Mouse (Mus musculus): ENCODE data around the gene Gtsf1l. TPM values are rescaled to one million over a fixed set of nuclear protein-coding genes. Genes with fewer than 3 reads are reported as not detected.

The Gtsf1l gene
- polyA plus RNA-seq (2017; shearing (Covaris generic)) = not detected

DNA sequence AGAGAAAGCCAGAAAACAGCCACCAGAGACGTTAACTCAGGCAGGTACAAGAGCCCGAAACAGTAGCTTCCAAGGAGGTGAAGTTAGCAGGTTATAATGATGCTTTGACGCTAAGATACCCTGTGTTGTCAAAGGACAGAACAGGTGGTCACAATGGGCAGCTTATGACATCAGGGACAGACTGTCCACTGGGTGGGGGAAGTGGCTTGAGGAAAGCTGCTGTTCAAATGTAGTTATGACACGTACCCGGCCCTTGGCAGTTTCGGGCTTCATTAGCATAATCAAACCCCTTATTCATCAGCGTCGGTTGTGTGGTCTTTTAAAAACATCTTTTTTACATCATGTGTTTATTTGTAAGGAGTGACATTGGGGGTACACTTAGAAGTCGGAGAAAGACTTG, at the start of gene Gtsf1l:
Gene Gtsf1l (minus strand): TSS at position 128 of the 400 bp plus-strand sequence.

GRCm38 (mm10) chr2:163054335-163054840, 33.3 kb downstream of the Gtsf1l start, which contains the start of gene Mybl2:
Gene Mybl2 (plus strand): TSS chr2:163054687.

Other genes starting within 250 kb of the Gtsf1l start
- gene Srsf6, start 156.3 kb downstream of the Gtsf1l start, polyA plus RNA-seq (2017; shearing (Covaris generic)) = 55.1 TPM
- 0.07 TPM for gene L3mbtl1, start 144.4 kb downstream of the Gtsf1l start, polyA plus RNA-seq (2017; shearing (Covaris generic))
- gene Sgk2, start 100.5 kb downstream of the Gtsf1l start, polyA plus RNA-seq (2017; shearing (Covaris generic)) = not detected
- 64.4 TPM for gene Ift52, start 70.5 kb downstream of the Gtsf1l start, polyA plus RNA-seq (2017; shearing (Covaris generic))
- gene Mybl2, start 33.2 kb downstream of the Gtsf1l start, polyA plus RNA-seq (2017; shearing (Covaris generic)) = 6.2 TPM
- 25.0 TPM for gene Tox2, start 115.3 kb upstream of the Gtsf1l start, polyA plus RNA-seq (2017; shearing (Covaris generic))

All from inflammation-experienced regulatory T-cells, adult 16 weeks (primary cell).